8 mouse cellular contexts compared by ENCODE assay signal in genomic region chr12:50648671-50649541, GRCm38 (mm10). TPM values are rescaled to one million over a fixed set of nuclear protein-coding genes. Genes with fewer than 3 reads are reported as not detected.
DNase-seq lines count a peak whose midpoint lies in the region; ATAC-seq and TF ChIP-seq lines count a peak whose summit lies in the region.

Prkd1 (minus strand) TSS chr12:50649098.

- H3K4me2 ChIP-seq in hindbrain, embryonic 14.5 days (replicated peaks) = peak within 1 kb of the TSS; percentile 96

- peaks cover 11% of the 10 kb centered on the region; the same call in 1 of the 2 replicates for H3K27me3 ChIP-seq in hindbrain, embryonic 14.5 days (ENCODE audit: control insufficient read depth, insufficient read depth, low read length)

- no peaks in the 10 kb centered on the region; the same call in 1 of the 2 replicates for H3K4me1 ChIP-seq in cortical plate, adult 2 months (ENCODE audit: control insufficient read depth, insufficient read depth, low read length)
- 0 out of 2 replicates have a peak, but pooled peaks cover 7% of the 10 kb centered on the region for H3K4me1 ChIP-seq in hindbrain, embryonic 14.5 days (replicated peaks; ENCODE audit: control insufficient read depth, insufficient read depth, low read length)

- TF ChIP-seq CTCF in cortical plate, adult 2 months (IDR thresholded peaks at IDR 0.05; ENCODE audit: extremely low read depth, insufficient read depth, low read length) = no peak

- no peak for TF ChIP-seq POLR2A in cortical plate, adult 2 months (IDR thresholded peaks at IDR 0.05; ENCODE audit: extremely low read depth, insufficient read depth, low read length)

- peak; percentile 92 for ATAC-seq in hindbrain, embryonic 14.5 days (ENCODE audit: low FRiP score)
- ATAC-seq in inflammation-experienced regulatory T-cells, adult 6 months = no peak

- H3K4me3 ChIP-seq in cortical plate, adult 2 months (ENCODE audit: insufficient read depth, low read length) = peak within 1 kb of the TSS; percentile 83
- peak within 1 kb of the TSS; percentile 82 for H3K4me3 ChIP-seq in hindbrain, embryonic 14.5 days (replicated peaks; ENCODE audit: low read length)

- peak within 1 kb of the TSS; percentile 69 for H3K9ac ChIP-seq in hindbrain, embryonic 14.5 days

- WGBS in hindbrain, embryonic 14.5 days = under 1% methylated on average over 80 of the region's 114 CpGs

- peak within 1 kb of the TSS; percentile 72; the same call in 1 of the 2 replicates for H3K27ac ChIP-seq in cortical plate, adult 2 months (ENCODE audit: insufficient read depth, low read length)
- no peak within 1 kb of the TSS for H3K27ac ChIP-seq in hindbrain, embryonic 14.5 days

- H3K36me3 ChIP-seq in hindbrain, embryonic 14.5 days (replicated peaks; ENCODE audit: control insufficient read depth, insufficient read depth) = no peaks in the 10 kb centered on the region

- DNase-seq in adrenal gland, adult 2 months = peak; percentile 91
- DNase-seq in gastrocnemius, postnatal 10 days = peak; percentile 70
- DNase-seq in hindbrain, embryonic 14.5 days (ENCODE audit: low spot score) = peak; percentile 40
- peak; percentile 19 for DNase-seq in left cerebral cortex, adult 11 months (ENCODE audit: low spot score)
- DNase-seq in lung, postnatal 10 days = peak; percentile 80
- peak; percentile 62 for DNase-seq in right cerebral cortex, adult 18-20 months

- H3K9me3 ChIP-seq in hindbrain, embryonic 14.5 days (ENCODE audit: control insufficient read depth, low read length) = no peaks in the 10 kb centered on the region

RNA-seq across cellular contexts. Expression of gene Prkd1, which starts in this region (rescaled TPM):
- total RNA-seq in adrenal gland, adult 2 months (2021) = 10 to 100 TPM; 14.4 to 14.8 TPM
- polyA plus RNA-seq in adrenal gland, adult 2 months (2012; rRNA removed) = 3.5 and 5.0 TPM in 2 replicates
- 8.2 and 8.6 TPM in 2 replicates for polyA plus RNA-seq in cortical plate, adult 2 months (2012; rRNA removed)
- 1 to 10 TPM; 4.1 to 4.2 TPM for total RNA-seq in gastrocnemius, postnatal 10 days (2021)
- 2.4 and 2.5 TPM in 2 replicates for polyA plus RNA-seq in hindbrain, embryonic 14.5 days (2014; fragmentation: Nextera tagmentation; extraction: Ambion mirVana)
- polyA plus RNA-seq in inflammation-experienced regulatory T-cells, adult 6 months (2017; shearing (Covaris generic)) = not detected

Comparison
In these comparisons a context has a peak if more than half of its experiments do, and no peak if none do; other contexts are left out.
1. DNase-seq: peak in every context shown above with its lines; median percentile 91 in adrenal gland, adult 2 months; 80 in lung, postnatal 10 days; 70 in gastrocnemius, postnatal 10 days; 62 in right cerebral cortex, adult 18-20 months; 40 in hindbrain, embryonic 14.5 days; 19 in left cerebral cortex, adult 11 months.